34 mouse cellular contexts compared by ENCODE assay signal in the genomic region with DNA sequence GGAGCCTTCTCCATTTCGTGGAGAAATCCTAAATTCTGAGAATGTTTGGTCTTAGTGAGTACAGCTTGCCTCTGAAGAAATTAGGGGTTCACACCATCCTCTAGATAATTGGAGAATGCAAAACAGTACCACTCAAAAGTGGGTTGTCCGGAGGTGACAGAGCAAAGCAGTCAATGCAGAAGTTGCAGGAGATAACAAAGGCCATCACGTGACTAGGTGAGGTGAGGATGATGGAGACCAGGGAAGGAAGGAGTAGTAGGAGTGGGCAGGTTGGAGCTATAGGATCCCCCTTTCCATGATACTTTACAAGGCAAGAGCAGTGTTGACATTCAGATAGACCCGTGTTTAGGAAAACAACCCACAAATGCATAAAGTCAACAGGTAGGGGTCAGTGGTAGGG.
"Had no signal": no experiment of that assay in that cellular context is flagged by ENCODE, and none has a peak within 500 bp of the region (broad histone marks: within the 10 kb centered on the region; RNA-seq: fewer than 3 reads in every experiment).

No protein-coding gene starts in this region.

- H3K4me2 ChIP-seq: heart, embryonic 11.5 days; heart, embryonic 12.5 days; heart, embryonic 13.5 days; heart, embryonic 15.5 days; hindbrain, embryonic 12.5 days; hindbrain, embryonic 13.5 days; hindbrain, embryonic 14.5 days; hindbrain, embryonic 15.5 days; intestine, embryonic 15.5 days; kidney, embryonic 15.5 days had no signal

- H3K9ac ChIP-seq: heart, embryonic 12.5 days; heart, embryonic 15.5 days; hindbrain, embryonic 12.5 days; hindbrain, embryonic 13.5 days; hindbrain, embryonic 14.5 days; hindbrain, embryonic 15.5 days; intestine, embryonic 15.5 days; kidney, embryonic 15.5 days had no signal

- H3K36me3 ChIP-seq: heart, embryonic 12.5 days; heart, embryonic 13.5 days; heart, embryonic 15.5 days; hindbrain, embryonic 12.5 days; hindbrain, embryonic 13.5 days; hindbrain, embryonic 15.5 days; intestine, embryonic 15.5 days; kidney, embryonic 15.5 days had no signal

- H3K4me3 ChIP-seq: heart, embryonic 10.5 days; heart, embryonic 12.5 days; heart, embryonic 13.5 days; heart, embryonic 15.5 days; hindbrain, embryonic 10.5 days; hindbrain, embryonic 12.5 days; hindbrain, embryonic 13.5 days; hindbrain, embryonic 15.5 days; intestine, embryonic 15.5 days; kidney, embryonic 15.5 days; layer of hippocampus, adult 2 months; left cerebral cortex, adult 2 months had no signal

- H3K9me3 ChIP-seq: heart, embryonic 10.5 days; heart, embryonic 12.5 days; heart, embryonic 13.5 days; heart, embryonic 15.5 days; hindbrain, embryonic 10.5 days; hindbrain, embryonic 12.5 days; hindbrain, embryonic 13.5 days; hindbrain, embryonic 15.5 days; intestine, embryonic 15.5 days; kidney, embryonic 15.5 days had no signal

- H3K27me3 ChIP-seq: heart, embryonic 12.5 days; heart, embryonic 13.5 days; heart, embryonic 15.5 days; hindbrain, embryonic 12.5 days; hindbrain, embryonic 13.5 days; hindbrain, embryonic 15.5 days; intestine, embryonic 15.5 days; kidney, embryonic 15.5 days had no signal

- H3K27ac ChIP-seq: heart, embryonic 10.5 days; heart, embryonic 13.5 days; heart, embryonic 15.5 days; hindbrain, embryonic 10.5 days; hindbrain, embryonic 12.5 days; hindbrain, embryonic 13.5 days; hindbrain, embryonic 14.5 days; hindbrain, embryonic 15.5 days; hindbrain, postnatal 0 days; intestine, embryonic 15.5 days; kidney, embryonic 15.5 days; kidney, postnatal 0 days; layer of hippocampus, adult 2 months; left cerebral cortex, adult 2 months had no signal

- ATAC-seq: hindbrain, embryonic 16.5 days; hindbrain, postnatal 0 days; intestine, embryonic 15.5 days; intestine, embryonic 16.5 days; intestine, postnatal 0 days had no signal

- DNase-seq: heart, postnatal 10 days; heart, postnatal 14 days; heart, postnatal 36 days; heart, postnatal 4 days; kidney, adult 11 months; kidney, adult 18-20 months; kidney, adult 8-10 months; kidney, adult 9 months; kidney, postnatal 10 days; kidney, postnatal 14 days; kidney, postnatal 25 days; kidney, postnatal 36 days; kidney, postnatal 4 days; layer of hippocampus, adult 9-11 months; layer of hippocampus, postnatal 36 days had no signal
